24 mouse cellular contexts compared by ENCODE assay signal in the genomic region with DNA sequence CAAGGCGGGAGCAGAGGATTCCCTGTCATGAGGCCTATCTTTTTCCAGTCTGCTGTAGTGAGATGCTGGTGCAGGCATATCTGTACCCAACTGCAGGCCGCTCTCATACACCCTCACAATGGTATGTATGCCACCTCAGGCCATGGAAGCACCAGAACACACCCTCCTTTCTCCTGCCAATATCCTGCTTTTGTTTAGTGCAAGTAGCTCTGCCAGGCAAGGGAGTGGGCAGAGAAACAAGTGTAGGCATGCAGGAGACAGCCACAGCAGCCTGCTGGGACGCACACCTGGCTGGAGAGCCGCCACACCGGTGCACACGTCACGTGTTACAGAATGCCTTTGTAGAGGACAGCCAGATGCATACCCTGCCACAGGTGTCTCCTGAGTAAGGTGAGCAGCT. TPM values are rescaled to one million over a fixed set of nuclear protein-coding genes. Genes with fewer than 3 reads are reported as not detected.
DNase-seq lines count a peak whose midpoint lies in the region; ATAC-seq and TF ChIP-seq lines count a peak whose summit lies in the region.
"Had no signal": no experiment of that assay in that cellular context is flagged by ENCODE, and none has a peak within 500 bp of the region (broad histone marks: within the 10 kb centered on the region; RNA-seq: fewer than 3 reads in every experiment).

No protein-coding gene starts in this region.

- H3K9me3 ChIP-seq in embryonic facial prominence, embryonic 10.5 days: no peaks in the 10 kb centered on the region
- no peaks in the 10 kb centered on the region for H3K9me3 ChIP-seq in embryonic facial prominence, embryonic 14.5 days (ENCODE audit: control insufficient read depth, low read length)
- H3K9me3 ChIP-seq in stomach, postnatal 0 days (ENCODE audit: control insufficient read depth, low read length): no peaks in the 10 kb centered on the region

- no peak overlapping the region; the same call in 1 of the 2 replicates for H3K4me2 ChIP-seq in embryonic facial prominence, embryonic 14.5 days (ENCODE audit: low read depth, low read length)
- H3K4me2 ChIP-seq in stomach, postnatal 0 days (replicated peaks; ENCODE audit: low read depth): no peak overlapping the region
- H3K4me2 ChIP-seq: hindbrain, embryonic 13.5 days; lung, embryonic 14.5 days; neural tube, embryonic 12.5 days had no signal

- DNase-seq in urinary bladder, adult 18-20 months (ENCODE audit: low spot score in 2 of 2): peak; percentile 51 to 60
- no peak for DNase-seq in urinary bladder, postnatal 4 days (ENCODE audit: low spot score in 2 of 2)
- DNase-seq in embryonic facial prominence, embryonic 10.5 days (ENCODE audit: low spot score): peak; percentile 21
- DNase-seq in embryonic facial prominence, embryonic 14.5 days (ENCODE audit: low spot score): peak; percentile 72
- DNase-seq in stomach, postnatal 0 days (ENCODE audit: low spot score): no peak
- no peak for DNase-seq in Muller cell, postnatal 12 days (ENCODE audit: inconsistent ontology term)
- DNase-seq in ovary, adult 18-20 months (ENCODE audit: low spot score): no peak
- DNase-seq: adrenal gland, postnatal 36 days; cerebellum, adult 11 months; cerebellum, adult 9-11 months; gastrocnemius, postnatal 14 days; kidney, adult 2 months; kidney, postnatal 14 days; layer of hippocampus, postnatal 36 days; lung, embryonic 14.5 days; lung, postnatal 4 days; midbrain, embryonic 14.5 days; thymus, adult 18-20 months; thymus, postnatal 4 days had no signal

- 79% methylated on average over 7 of the region's 7 CpGs for WGBS in embryonic facial prominence, embryonic 10.5 days
- WGBS in embryonic facial prominence, embryonic 14.5 days: 89% methylated on average over 7 of the region's 7 CpGs
- WGBS in stomach, postnatal 0 days: 80% methylated on average over 7 of the region's 7 CpGs

- H3K9ac ChIP-seq in embryonic facial prominence, embryonic 14.5 days (ENCODE audit: low read depth, low read length): no peak overlapping the region
- H3K9ac ChIP-seq in stomach, postnatal 0 days (ENCODE audit: low read length): no peak overlapping the region
- H3K9ac ChIP-seq: hindbrain, embryonic 13.5 days; liver, embryonic 14.5 days; lung, embryonic 14.5 days; neural tube, embryonic 12.5 days had no signal

- TF ChIP-seq EP300 in stomach, postnatal 0 days (optimal IDR thresholded peaks at IDR 0.05): peak; percentile 67

- H3K27me3 ChIP-seq in embryonic facial prominence, embryonic 10.5 days (replicated peaks; ENCODE audit: low read depth, poor library complexity, severe bottlenecking): no peaks in the 10 kb centered on the region
- no peaks in the 10 kb centered on the region for H3K27me3 ChIP-seq in embryonic facial prominence, embryonic 14.5 days (replicated peaks; ENCODE audit: control insufficient read depth, insufficient read depth, low read length)
- no peaks in the 10 kb centered on the region for H3K27me3 ChIP-seq in stomach, postnatal 0 days (ENCODE audit: control insufficient read depth, insufficient read depth, low read length)
- H3K27me3 ChIP-seq: hindbrain, embryonic 13.5 days; neural tube, embryonic 12.5 days; Patski had no signal

- peak overlapping the region; percentile 48; the same call in 1 of the 2 replicates for H3K27ac ChIP-seq in embryonic facial prominence, embryonic 10.5 days (replicated peaks)
- H3K27ac ChIP-seq in embryonic facial prominence, embryonic 14.5 days (replicated peaks; ENCODE audit: low read depth, low read length): 0 out of 2 replicates have a peak overlapping the region, but pooled peaks have one; percentile 0
- H3K27ac ChIP-seq in stomach, postnatal 0 days (replicated peaks): peak overlapping the region; percentile 46; the same call in 1 of the 2 replicates
- H3K27ac ChIP-seq: hindbrain, embryonic 13.5 days; liver, embryonic 14.5 days; neural tube, embryonic 12.5 days had no signal

- TF ChIP-seq CTCF in stomach, postnatal 0 days (IDR thresholded peaks at IDR 0.05; ENCODE audit: low read depth): no peak

- peaks cover 17% of the 10 kb centered on the region for H3K36me3 ChIP-seq in embryonic facial prominence, embryonic 10.5 days (replicated peaks)
- H3K36me3 ChIP-seq in embryonic facial prominence, embryonic 14.5 days (ENCODE audit: control insufficient read depth, insufficient read depth, low read length): no peaks in the 10 kb centered on the region
- 0 out of 2 replicates have a peak, but pooled peaks cover 4% of the 10 kb centered on the region for H3K36me3 ChIP-seq in stomach, postnatal 0 days (ENCODE audit: control insufficient read depth, insufficient read depth, low read length)

- H3K4me1 ChIP-seq in embryonic facial prominence, embryonic 10.5 days: peaks cover 36% of the 10 kb centered on the region
- no peaks in the 10 kb centered on the region for H3K4me1 ChIP-seq in embryonic facial prominence, embryonic 14.5 days (ENCODE audit: control insufficient read depth, insufficient read depth, low read length)
- 0 out of 2 replicates have a peak, but pooled peaks cover 2% of the 10 kb centered on the region for H3K4me1 ChIP-seq in stomach, postnatal 0 days (replicated peaks; ENCODE audit: control insufficient read depth, insufficient read depth)

- ATAC-seq in embryonic facial prominence, embryonic 14.5 days (ENCODE audit: low read depth): peak; percentile 31; the same call in 1 of the 2 replicates
- ATAC-seq in stomach, postnatal 0 days (ENCODE audit: low FRiP score, low TSS enrichment): no peak
- ATAC-seq: forebrain, embryonic 16.5 days; Patski had no signal

- H3K4me3 ChIP-seq in embryonic facial prominence, embryonic 10.5 days: no peak overlapping the region
- H3K4me3 ChIP-seq in embryonic facial prominence, embryonic 14.5 days (ENCODE audit: low read depth, low read length): no peak overlapping the region
- no peak overlapping the region for H3K4me3 ChIP-seq in stomach, postnatal 0 days (ENCODE audit: low read depth, low read length)
- H3K4me3 ChIP-seq: hindbrain, embryonic 13.5 days; neural tube, embryonic 12.5 days had no signal

RNA-seq across cellular contexts. Expression of a gene that starts 36.2 kb away (rescaled TPM):
- polyA plus RNA-seq in embryonic facial prominence, embryonic 10.5 days (2016; fragmentation: Nextera tagmentation; extraction: Ambion mirVana): 7.3 and 11.2 TPM in 2 replicates
- polyA plus RNA-seq in embryonic facial prominence, embryonic 14.5 days (2014; fragmentation: Nextera tagmentation; extraction: Ambion mirVana): 14.4 and 16.2 TPM in 2 replicates
- 8.9 and 9.0 TPM in 2 replicates for polyA plus RNA-seq in stomach, postnatal 0 days (2015; fragmentation: Nextera tagmentation; extraction: Ambion mirVana)

RNA-seq across cellular contexts. Expression of a gene that starts 42.6 kb away (rescaled TPM):
- polyA plus RNA-seq in embryonic facial prominence, embryonic 10.5 days (2016; fragmentation: Nextera tagmentation; extraction: Ambion mirVana): 57.9 and 60.5 TPM in 2 replicates
- polyA plus RNA-seq in embryonic facial prominence, embryonic 14.5 days (2014; fragmentation: Nextera tagmentation; extraction: Ambion mirVana): 63.8 and 74.8 TPM in 2 replicates
- 69.3 and 73.9 TPM in 2 replicates for polyA plus RNA-seq in stomach, postnatal 0 days (2015; fragmentation: Nextera tagmentation; extraction: Ambion mirVana)

Comparison
In these comparisons a context has a peak if more than half of its experiments do, and no peak if none do; other contexts are left out.
1. DNase-seq: peak in urinary bladder, adult 18-20 months (2 of 2), embryonic facial prominence, embryonic 10.5 days (single experiment) and embryonic facial prominence, embryonic 14.5 days (single experiment); none in urinary bladder, postnatal 4 days (0 of 2), stomach, postnatal 0 days (single experiment), Muller cell, postnatal 12 days (single experiment) and ovary, adult 18-20 months (single experiment).
2. Peak in every context shown above with its lines, with median percentiles within 50 percentile points of each other: H3K27ac ChIP-seq.